Mouse (Mus musculus) thymus, adult 2 months (tissue): ENCODE measurements at regions not wholly inside any gene's neighbourhood (a gene's known extent, or its start where the extent isn't known, plus 50 kb on each side); places are given as distances from the start of the nearest gene placed in this dataset.
"Not testable (repeated sequence)": the region's sequence is repeated elsewhere in the genome, so short reads cannot be mapped to it uniquely, and the experiment has no call there.

Experiments
- DNase-seq: peaks from one replicate; pipeline ENCODE4 v3.0.0; 2021
- H3K27ac ChIP-seq: fragments of 200-500 bp; 2 replicates; pipeline ENCODE4 v1.5.1; 2012; ENCODE audit warnings: low read length, control low read depth; ENCODE audit not compliant: control insufficient read depth, insufficient read depth
- H3K27me3 ChIP-seq: fragments of 200-500 bp; 2 replicates; pipeline ENCODE4 v1.6.1; 2012; ENCODE audit warnings: mild to moderate bottlenecking, low read length, moderate library complexity, mixed read lengths; ENCODE audit not compliant: control insufficient read depth, insufficient read depth
- H3K36me3 ChIP-seq: fragments of 200-500 bp; 2 replicates; pipeline ENCODE4 v1.6.1; 2012; ENCODE audit warnings: mild to moderate bottlenecking, low read length, moderate library complexity; ENCODE audit not compliant: control insufficient read depth, insufficient read depth
- H3K4me1 ChIP-seq: fragments of 200-500 bp; replicated peaks from 2 replicates; pipeline ENCODE4 v1.6.1; 2012; ENCODE audit warnings: low read length; ENCODE audit not compliant: control insufficient read depth, insufficient read depth
- H3K4me3 ChIP-seq: fragments of 200-500 bp; 2 replicates; pipeline ENCODE4 v1.5.1; 2012; ENCODE audit warnings: mild to moderate bottlenecking, low read length, control low read depth, moderate library complexity; ENCODE audit not compliant: control insufficient read depth, insufficient read depth
- CTCF ChIP-seq: fragments of 200-500 bp; IDR thresholded peaks from 2 replicates; pipeline ENCODE4 v1.5.1; 2012; ENCODE audit warnings: mild to moderate bottlenecking, control low read depth, low read length, moderate library complexity, borderline replicate concordance; ENCODE audit not compliant: control insufficient read depth, poor library complexity, insufficient read depth; ENCODE audit errors: extremely low read depth
- POLR2A ChIP-seq: fragments of 200-500 bp; IDR thresholded peaks from 2 replicates; pipeline ENCODE4 v1.6.1; 2012; ENCODE audit warnings: mild to moderate bottlenecking, low read length, control low read depth, moderate library complexity; ENCODE audit not compliant: control insufficient read depth, poor library complexity, insufficient read depth; ENCODE audit errors: extremely low read depth
- WGBS: fragments of 180-500 bp; shearing (Covaris S2); methylation state at CpG from one replicate; pipeline ENCODE4 v1.1.7; 2018; 5-methylcytosine and 5-hydroxymethylcytosine counted together

- Histone ChIP-seq H3K4me1 (no peaks in the 10 kb centered on the region), H3K27me3 (no peaks in the 10 kb centered on the region), H3K4me3 (no peak overlapping the region), H3K27ac (no peak overlapping the region), H3K36me3 (no peaks in the 10 kb centered on the region)
- WGBS = 92% methylated on average over 2 of the region's 2 CpGs
- TF ChIP-seq CTCF = no peak
- no peak for TF ChIP-seq POLR2A
- DNase-seq = no peak
Observed at GRCm38 (mm10) chr13:5696377-5696776, 164.9 kb upstream of the Klf6 start.

- not testable (repeated sequence) for H3K4me1 ChIP-seq, H3K36me3 ChIP-seq, H3K27ac ChIP-seq, H3K4me3 ChIP-seq, H3K27me3 ChIP-seq, DNase-seq
- 93% methylated on average over 1 of the region's 1 CpGs for WGBS
Observed at GRCm38 (mm10) chr13:5697329-5697728, 164.0 kb upstream of the Klf6 start.

GRCm38 (mm10) chr13:5702071-5702470 lies 159.2 kb upstream of the Klf6 start:
- Histone ChIP-seq H3K4me1 (no peaks in the 10 kb centered on the region), H3K4me3 (no peak overlapping the region), H3K36me3 (no peaks in the 10 kb centered on the region), H3K27me3 (no peaks in the 10 kb centered on the region), H3K27ac (no peak overlapping the region)
- WGBS = 92% methylated on average over 3 of the region's 3 CpGs
- no peak for DNase-seq
- TF ChIP-seq CTCF (no peak), POLR2A (no peak)

- Histone ChIP-seq H3K4me3 (no peak overlapping the region), H3K27me3 (no peaks in the 10 kb centered on the region), H3K4me1 (no peaks in the 10 kb centered on the region), H3K36me3 (no peaks in the 10 kb centered on the region), H3K27ac (no peak overlapping the region)
- TF ChIP-seq POLR2A (no peak), CTCF (no peak)
- DNase-seq = no peak
Observed at GRCm38 (mm10) chr13:5704991-5705390, 156.3 kb upstream of the Klf6 start.

GRCm38 (mm10) chr13:5711646-5712045 lies 149.6 kb upstream of the Klf6 start:
- no peak overlapping the region for H3K27ac ChIP-seq
- H3K4me1 ChIP-seq = no peaks in the 10 kb centered on the region
- 92% methylated on average over 1 of the region's 1 CpGs for WGBS
- no peak overlapping the region for H3K4me3 ChIP-seq
- no peaks in the 10 kb centered on the region for H3K27me3 ChIP-seq
- TF ChIP-seq CTCF (no peak), POLR2A (no peak)
- no peaks in the 10 kb centered on the region for H3K36me3 ChIP-seq
- DNase-seq = no peak

GRCm38 (mm10) chr13:5713195-5713863 lies 148.0 kb upstream of the Klf6 start:
- H3K4me1 ChIP-seq = no peaks in the 10 kb centered on the region
- WGBS = 94% methylated on average over 6 of the region's 6 CpGs
- no peak overlapping the region for H3K27ac ChIP-seq
- TF ChIP-seq CTCF (no peak), POLR2A (no peak)
- no peaks in the 10 kb centered on the region for H3K36me3 ChIP-seq
- DNase-seq = no peak
- no peaks in the 10 kb centered on the region for H3K27me3 ChIP-seq
- H3K4me3 ChIP-seq = no peak overlapping the region

- Histone ChIP-seq H3K4me3 (peak overlapping the region; percentile 29), H3K36me3 (no peaks in the 10 kb centered on the region), H3K27me3 (no peaks in the 10 kb centered on the region), H3K4me1 (no peaks in the 10 kb centered on the region), H3K27ac (no peak overlapping the region)
- 6% methylated on average over 12 of the region's 12 CpGs for whole genome bisulfite sequencing
- DNase-seq = peak; percentile 13
- no peak for TF ChIP-seq CTCF
- no peak for TF ChIP-seq POLR2A
Observed at GRCm38 (mm10) chr13:5714191-5714591, 147.1 kb upstream of the Klf6 start.
